Mouse (Mus musculus) erythroblast, embryonic 14.5 days (primary cell): ENCODE data around the gene Slx4.

Experiments used
- GATA1 ChIP-seq: IDR thresholded peaks from 2 replicates; pipeline ENCODE4 v1.6.1; 2012; ENCODE audit warnings: low read length, inconsistent platforms, mixed read lengths
- TAL1 ChIP-seq: IDR thresholded peaks from 3 replicates; pipeline ENCODE4 v1.6.1; 2012; ENCODE audit warnings: low read length, inconsistent platforms, mixed read lengths

- TF ChIP-seq TAL1 (no peak), GATA1 (no peak)
Observed at GRCm38 (mm10) chr16:4012882-4013570, 9.5 kb upstream of the Slx4 start.
